Mouse (Mus musculus) kidney, adult 8-10 months (tissue): ENCODE results near the gene Cyp2d26.
A peak's percentile ranks its signal among the peaks of the same experiment; 100 is the strongest.
"Not testable (repeated sequence)": the region's sequence is repeated elsewhere in the genome, so short reads cannot be mapped to it uniquely, and the experiment has no call there.

Experiments
- DNase-seq, 2 experiments: peaks; one replicate each; pipeline ENCODE4 v3.0.0; 2022

Gene Cyp2d26

DNA sequence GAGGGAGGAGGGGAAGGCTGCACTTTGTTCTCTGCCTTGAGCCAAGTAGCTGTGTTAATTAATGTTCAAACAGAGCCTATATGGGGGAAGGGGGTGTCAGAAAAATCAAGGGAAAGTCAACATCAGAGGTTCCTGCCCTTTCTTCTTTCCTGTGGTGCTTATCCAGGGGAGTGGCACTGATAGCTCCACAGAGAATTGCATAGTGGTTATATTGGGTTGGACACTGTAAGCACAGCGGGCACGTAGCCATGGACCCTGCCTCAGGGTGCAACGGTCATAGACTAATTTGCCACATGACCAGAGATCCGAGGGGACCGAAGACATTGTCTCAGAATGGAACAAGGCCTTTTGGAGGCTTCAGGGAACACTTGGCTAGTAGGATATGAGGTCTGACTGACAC is at the start of gene Cyp2d26:
TSS of gene Cyp2d26 (minus strand) at position 18 of the 400 bp plus-strand sequence.
- peak; percentile 82 to 87 for DNase-seq

DNA sequence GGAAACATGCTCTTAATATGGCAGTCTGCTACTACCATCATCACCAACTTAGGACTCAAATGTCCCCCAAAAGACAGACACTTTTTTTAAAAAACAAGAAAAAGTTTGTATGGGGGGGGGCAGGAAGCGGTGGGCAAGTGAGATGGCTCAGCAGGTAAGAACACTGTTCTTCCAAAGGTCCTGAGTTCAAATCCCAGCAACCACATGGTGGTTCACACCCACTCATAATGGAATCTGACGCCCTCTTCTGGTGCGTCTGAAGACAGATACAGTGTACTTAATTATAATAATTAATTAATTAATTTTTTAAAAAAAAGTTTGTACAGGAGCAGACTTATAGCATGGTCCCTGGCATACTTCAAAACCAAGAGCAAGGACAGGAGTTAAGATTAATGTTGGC is 45.1 kb upstream of the Cyp2d26 start:
- no peak for DNase-seq

DNA sequence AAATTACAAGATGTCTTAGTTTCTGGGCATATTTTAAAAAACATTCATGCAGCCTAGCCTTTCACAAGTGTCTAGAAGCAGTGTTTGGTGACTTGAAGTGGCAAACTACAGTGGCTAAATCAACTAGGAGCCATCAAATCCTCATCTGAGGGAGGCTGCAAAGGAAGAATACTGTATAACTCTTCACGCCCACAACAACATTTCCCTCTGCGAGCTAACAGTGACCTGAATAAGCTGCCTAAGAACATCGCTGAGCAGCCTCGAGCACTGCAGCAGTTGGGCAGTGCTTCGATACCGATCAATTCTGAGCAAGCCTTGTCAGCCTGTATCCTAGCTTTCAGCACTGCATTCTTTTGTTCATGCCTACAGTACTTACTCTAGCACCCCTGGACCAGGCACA is 35.8 kb upstream of the Cyp2d26 start:
- DNase-seq: no peak

DNA sequence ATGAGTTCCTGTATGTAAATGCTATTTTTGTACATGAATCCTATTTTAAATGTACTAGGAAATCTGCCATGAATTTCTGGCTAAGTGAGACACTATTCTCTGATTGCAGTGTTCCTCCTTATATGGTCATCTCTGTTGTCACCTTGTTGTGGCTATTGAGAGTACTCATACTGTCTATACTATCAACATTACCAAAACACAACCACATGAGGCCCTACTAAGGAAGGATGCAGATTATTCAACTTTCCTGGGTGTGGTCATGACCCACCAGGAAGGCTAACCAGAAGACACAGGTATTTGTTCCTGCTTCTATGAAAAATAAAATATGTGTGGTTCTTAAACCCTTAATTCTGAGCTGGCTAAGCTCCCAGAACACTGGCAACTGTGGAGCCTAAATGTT is 31.8 kb upstream of the Cyp2d26 start:
- DNase-seq: no peak

DNA sequence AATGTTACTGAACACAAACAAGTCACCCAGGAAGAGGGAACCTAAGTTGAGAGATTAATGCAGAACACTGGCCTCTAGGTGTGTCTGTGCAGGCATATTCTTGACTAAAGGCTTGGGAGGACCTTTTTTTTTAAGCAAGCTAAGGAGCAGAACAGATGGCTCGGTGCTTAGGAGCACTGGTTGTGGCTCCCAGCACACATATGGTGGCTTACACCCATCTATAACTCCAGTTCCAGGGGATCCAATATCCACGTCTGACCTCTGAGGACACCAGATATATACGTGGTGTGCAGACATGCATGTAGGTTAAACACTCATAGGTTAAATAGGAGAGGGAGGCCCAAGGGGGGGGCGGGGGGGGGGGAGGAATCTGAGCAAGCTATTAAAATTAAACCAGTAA is 28.3 kb upstream of the Cyp2d26 start:
- DNase-seq: no peak

DNA sequence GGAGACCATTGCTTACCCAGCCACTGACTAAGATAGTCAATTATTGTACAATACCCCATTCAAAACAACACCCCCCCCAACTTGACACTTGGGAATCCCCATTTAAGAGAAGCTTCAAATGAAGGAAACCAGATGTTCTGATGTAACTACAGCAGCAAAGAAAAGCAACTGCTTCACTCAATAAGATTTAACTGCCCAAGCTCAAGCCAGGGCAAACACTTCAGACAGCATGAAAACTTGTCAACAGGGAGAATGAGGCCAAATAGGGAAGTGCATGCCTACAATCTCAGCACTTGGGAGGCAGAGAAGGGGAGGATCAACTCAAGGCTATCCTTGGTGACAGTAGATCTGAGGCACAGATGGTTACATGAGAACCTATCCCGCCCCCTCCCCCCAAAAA is 27.6 kb upstream of the Cyp2d26 start:
- DNase-seq: no peak

DNA sequence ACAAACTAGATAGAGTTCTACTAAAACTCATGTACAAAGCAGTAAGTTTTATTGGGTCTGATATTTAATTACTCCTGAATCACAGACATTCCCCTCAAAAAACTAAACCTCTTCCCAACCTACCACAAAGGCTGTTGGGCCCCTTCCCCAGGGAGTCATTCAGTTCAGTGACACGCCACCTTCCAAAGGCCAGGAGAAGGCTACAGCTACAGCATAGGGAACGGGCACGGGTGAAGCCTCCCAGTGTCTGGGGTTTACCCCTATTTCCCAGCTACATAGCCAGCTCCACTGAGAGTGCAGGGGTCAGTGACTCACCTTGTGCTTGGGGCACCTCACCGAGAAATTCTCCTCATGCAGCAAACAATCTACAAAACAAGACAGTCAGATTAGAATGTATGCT is 21.2 kb upstream of the Cyp2d26 start:
- DNase-seq: no peak

DNA sequence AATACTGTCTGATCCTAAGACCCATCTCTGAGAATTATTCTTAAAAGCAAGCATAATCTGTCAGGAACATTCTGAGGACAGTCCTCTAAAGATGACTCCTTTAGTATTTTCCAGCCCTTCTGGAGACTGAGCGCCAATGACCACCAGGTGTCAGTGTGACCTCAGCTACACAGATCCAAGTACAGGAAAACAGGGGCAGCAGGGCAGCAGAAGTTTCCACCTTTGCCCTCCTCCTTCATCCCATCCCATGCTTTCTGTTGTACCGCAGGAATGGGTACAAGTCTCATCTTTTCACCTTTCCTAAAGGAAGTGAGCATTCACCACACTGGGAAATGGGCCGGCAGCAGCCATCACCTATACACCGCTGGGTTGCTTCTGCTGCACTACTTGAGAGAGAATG is 20.7 kb upstream of the Cyp2d26 start:
- peak; percentile 43 to 76 for DNase-seq

DNA sequence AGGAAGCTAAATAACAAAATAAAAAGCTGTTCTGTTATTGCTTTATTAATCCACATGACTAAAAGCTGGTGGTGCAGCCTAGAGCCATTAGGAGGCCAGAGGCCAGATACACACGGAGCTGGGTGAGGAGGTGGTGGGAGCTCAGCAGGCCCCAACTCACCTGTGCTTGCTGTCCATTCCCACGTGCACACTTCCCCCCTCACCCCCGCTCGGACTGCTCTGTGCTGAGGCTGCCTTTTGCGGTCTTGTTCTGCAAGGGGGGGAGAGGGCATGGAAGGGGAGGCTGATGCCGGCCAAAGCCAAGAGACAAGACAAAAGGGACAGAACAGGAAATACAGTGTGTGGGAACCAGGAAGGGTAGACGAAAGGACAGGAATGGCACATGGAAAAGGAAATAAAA is 20.2 kb upstream of the Cyp2d26 start:
- DNase-seq: no peak

DNA sequence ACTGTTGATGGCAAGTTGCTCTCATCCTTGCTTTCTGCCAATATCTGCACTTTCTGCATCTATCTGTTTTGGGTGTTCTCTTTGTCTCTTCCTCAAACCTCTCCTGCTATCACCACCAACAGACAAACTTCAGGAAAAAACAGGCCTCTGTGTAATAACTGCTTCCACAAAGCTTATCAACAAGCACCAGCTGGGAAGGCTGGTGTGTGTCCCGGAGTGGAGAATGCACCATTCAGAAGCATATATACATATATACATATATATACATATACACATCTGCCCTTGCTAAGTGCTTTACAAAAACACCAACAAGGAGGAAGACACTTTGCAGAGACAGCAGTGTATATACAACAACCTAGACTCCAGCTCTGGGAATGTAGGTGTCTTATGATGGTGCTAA is 16.5 kb upstream of the Cyp2d26 start:
- no peak for DNase-seq

DNA sequence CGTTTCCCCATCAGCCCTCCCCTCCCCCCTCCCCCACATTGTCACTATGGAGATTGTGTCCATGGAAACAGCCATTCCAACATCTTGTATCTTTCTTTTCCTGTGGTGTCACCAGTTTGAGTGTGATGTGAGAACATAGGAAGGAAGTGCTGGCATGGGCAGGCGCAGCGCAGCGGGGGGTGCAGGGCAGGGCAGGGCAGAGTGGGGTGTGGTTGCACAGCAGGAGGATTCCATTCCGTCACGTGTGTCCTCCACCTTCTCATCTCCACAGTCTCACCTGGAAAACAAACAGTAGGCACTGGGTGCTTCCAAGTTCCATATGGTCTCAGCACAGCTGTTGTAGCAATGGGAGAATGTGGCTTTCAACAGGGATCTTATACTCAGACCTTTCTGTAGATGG is 15.4 kb upstream of the Cyp2d26 start:
- no peak for DNase-seq

DNA sequence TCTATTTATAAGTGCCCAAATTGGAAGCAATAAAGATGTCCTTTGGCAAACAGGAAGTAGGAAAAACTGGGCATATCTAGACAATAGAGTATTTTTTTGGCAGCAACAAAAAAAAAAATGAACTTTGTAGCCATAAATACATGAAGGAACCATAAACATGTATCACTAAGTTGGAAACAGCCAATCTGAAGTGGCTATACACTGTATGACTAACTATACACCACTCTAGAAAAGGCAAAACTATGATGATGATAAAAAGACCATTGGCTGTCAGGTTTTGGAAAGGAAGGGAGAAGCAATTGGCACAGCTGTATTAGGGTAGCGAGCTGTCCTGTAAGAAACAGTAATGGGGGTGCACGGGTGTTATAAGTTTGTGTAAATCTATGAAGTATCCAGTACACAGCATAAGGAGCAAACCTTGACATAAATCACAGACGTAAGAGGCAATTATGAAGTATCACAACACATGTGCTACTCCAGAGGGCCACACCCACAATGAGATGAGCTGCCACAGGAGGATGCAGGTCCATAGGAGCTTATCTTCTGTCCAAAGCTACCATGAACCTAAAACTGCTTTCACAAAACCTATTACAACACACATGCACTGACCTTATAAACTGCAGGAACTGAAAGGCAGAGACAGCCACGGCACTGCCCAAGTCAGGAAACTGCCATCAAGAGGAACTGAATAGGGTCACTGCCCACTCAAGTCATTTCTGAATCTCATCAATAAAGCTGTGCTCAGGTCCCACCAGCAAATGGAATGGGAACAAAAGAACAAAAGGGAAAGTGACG is 13.1 kb upstream of the Cyp2d26 start:
- DNase-seq: no peak

DNA sequence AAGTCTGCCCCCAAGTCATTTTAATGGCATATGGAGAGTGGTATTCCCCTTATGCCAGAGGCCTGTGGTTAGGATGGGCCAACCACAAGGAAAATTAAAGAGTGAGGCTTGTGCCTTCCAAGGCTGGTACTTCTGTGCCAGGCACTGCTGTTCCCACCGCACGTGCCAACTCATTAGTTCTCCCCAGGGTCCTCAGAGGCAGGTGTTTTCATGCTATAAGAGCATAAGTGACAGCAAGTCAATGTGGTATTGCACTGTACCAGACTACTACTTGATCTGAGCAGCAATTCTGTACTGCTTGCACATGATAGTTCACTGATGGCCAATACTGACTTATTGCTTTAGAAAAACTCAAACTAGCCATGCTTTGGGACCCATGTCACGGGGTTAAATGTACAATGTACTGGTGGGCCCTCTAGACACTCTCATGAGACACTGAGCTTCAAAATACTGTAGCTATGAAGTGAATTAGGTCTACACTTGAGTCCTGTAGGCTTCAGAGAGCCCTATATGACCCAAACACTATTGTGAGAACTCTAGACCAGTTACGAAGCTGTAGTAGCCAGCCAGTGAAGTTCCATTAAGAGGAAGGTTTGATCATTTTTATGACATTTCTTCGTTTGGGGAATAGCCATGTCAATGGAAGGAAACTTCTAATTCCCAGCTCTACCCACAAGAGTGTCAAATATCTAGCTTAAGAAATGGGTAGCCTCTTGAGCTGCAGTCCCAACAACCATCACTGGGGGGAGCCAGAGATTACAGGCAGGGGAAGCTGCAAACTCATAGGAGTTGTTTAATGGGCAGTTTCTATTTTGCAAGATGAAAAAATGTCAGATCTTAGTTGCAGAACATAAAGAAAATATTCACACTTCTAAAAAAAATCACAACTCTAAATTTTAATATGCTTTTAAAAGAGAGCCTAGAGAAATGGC is 10.9 kb upstream of the Cyp2d26 start:
- peak; percentile 58 to 84 for DNase-seq

DNA sequence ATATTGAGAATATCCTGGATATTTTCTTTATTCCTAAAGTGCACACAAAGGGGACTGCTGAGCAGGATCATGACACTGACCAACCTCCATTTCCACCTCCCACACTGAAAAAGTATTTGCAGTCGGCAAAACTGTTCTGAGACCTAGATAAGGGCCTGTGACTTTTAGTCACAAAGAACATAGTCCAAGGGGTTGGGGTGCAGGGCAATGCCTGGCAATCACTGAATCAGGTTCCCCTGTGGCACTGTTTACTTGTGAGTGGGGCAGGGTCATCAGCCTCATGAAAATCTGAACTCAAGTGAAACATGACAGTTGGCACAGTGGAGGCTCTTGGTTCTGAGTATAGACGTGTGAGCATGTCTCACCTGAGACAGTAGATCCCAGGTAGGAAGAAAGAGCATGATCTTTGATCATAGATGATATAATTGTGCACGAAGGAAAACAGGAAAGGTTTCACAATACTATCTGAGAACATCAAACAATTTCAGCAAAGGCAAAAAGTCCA is 1.9 kb upstream of the Cyp2d26 start:
- DNase-seq: no peak

DNA sequence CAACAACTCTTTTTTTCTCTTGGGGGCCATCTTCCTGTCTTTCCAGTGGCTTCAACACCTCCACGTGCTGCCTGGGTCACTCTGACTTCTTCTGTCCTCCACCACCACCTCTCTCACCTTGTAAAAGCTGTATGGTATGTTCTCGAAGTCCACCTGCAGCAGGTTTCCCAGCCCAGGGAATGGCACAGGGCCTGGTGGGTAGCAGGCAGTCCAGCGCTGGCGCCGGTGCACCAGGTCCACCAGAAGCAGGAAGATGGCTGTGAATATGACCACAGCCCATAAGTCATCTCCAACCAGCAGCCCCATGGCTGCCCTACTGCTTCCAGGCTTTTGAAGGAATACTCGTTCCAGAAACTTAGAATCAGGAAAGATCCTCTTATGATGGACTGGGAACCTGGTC is 226 bp downstream of the Cyp2d26 start:
- no peak for DNase-seq

DNA sequence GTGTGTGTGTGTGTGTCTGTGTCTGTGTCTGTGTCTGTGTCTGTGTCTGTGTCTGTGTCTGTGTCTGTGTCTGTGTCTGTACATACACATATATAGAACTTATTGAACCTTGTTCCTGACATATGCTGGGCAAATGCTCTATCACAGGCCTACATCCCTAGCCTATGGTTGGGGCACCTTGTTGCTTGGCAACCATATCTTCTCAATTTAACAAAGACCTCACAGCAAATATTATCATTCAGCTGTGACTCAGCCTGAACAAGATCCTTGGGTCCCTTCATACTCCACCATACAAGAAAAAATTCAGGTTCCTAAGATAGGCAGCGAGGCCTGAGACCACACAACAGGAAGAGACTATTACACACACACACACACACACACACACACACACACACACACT is 640 bp downstream of the Cyp2d26 start:
- no peak for DNase-seq

DNA sequence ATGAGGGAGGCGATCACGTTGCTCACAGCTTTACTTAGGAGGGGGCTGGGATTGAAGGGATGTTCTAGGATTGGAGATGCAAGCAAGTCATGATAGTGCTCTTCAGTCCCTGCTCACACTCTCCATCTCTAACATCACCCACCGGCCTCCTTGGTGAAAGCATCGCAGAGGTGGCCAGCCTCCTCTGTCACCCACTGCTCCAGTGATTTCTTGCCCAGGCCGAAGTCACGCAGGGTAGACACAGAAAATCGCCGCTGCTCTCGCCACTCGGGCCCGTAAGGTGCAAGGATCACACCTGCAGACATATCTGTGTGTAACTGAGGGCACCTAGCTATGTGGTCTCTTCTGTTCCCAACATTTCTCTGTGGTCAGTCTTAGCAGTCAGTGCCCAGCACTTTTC is 1.5 kb downstream of the Cyp2d26 start:
- no peak for DNase-seq

DNA sequence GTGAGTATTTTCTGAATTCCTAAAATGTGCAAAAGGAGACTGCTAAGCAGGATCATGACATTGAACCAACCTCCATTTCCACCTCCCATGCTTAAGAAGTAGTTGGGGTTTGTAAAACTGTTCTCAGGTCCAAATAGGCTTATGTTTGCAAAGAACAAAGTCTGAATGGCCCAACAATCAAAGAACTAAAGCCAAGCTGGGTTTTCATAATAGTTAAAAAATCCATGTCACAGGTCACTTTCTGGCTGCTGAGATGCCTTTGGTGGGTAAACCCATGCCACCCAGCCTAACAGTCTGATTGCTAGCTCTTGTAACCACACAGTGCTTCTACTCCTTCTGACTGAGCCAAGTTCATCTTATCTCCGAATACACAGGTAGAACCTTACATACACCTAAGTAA is 9.5 kb downstream of the Cyp2d26 start:
- DNase-seq: no peak

DNA sequence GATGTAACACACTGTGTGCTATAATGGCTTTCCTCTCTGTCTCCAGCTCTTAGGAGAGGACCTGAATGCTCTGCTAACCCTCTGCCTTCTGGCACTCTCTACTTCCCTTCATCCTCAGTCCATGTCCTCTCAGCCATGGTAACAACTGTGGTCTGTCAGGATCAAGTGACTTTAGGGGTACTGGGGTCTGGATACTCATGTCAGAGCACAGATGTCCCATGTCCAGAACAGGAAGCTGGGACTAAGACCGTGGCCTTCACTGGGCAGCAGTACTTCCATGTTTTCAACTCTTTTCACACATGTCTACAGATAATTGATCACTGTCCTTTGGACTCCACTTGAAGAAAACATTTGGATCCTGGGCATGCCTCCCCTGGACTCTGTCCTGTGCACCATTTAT is 10.3 kb downstream of the Cyp2d26 start:
- no peak for DNase-seq

DNA sequence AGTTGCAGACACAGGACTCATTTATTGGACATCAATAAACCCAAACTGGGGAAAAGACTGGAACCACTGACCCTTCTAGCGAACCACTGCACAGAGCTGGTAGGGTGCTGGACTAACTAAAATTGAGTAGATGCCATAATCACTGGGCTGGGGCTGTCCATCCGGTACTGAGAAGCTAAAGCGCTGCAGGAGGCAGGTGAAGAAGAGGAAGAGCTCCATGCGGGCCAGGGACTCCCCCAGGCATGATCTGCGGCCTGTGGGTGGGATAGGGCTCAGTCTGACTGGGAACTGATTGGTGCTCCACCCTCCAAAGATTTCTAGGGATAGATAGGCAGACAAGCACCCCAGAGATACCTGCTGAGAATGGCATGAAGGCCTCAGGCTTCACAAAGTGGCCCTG is 16.2 kb downstream of the Cyp2d26 start:
- DNase-seq: not testable (repeated sequence)

DNA sequence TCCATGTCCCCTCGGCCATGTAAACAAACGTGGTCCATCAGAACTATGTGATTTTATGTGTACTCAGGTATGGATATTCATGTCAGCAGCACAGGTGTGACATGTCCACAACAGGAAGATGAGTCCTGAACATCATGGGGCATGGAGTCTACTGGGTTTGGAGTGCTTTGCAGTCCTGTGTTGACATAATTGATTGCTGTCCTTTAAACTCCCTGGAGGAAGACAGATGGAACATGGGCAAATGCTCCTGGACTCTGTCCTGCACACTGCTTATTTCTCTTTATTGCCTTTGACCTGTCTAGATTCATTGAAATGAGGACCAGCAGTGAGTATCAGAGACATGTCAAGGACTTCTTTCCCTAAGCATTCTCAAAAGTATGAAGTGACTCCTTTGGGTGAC is 28.2 kb downstream of the Cyp2d26 start:
- DNase-seq: no peak

DNA sequence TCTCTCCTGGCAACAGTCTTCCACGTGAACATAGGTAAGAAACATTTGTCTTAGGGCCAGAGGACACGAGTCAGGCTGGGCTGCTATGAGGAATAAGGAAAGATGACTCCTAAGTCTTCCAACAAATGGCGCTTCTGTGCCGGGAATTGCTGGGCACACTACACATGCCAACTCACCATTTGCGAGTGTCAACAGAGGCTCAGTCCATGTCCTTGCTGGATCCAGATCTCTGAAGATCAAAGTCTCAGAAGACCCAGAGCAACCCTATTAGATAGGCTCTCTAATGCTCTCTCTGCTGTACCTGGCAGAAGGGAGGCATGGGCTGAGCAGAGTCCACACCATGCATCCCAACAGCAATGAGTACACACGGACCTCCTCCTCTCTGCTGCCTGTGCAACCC is 29.2 kb downstream of the Cyp2d26 start:
- DNase-seq: no peak

DNA sequence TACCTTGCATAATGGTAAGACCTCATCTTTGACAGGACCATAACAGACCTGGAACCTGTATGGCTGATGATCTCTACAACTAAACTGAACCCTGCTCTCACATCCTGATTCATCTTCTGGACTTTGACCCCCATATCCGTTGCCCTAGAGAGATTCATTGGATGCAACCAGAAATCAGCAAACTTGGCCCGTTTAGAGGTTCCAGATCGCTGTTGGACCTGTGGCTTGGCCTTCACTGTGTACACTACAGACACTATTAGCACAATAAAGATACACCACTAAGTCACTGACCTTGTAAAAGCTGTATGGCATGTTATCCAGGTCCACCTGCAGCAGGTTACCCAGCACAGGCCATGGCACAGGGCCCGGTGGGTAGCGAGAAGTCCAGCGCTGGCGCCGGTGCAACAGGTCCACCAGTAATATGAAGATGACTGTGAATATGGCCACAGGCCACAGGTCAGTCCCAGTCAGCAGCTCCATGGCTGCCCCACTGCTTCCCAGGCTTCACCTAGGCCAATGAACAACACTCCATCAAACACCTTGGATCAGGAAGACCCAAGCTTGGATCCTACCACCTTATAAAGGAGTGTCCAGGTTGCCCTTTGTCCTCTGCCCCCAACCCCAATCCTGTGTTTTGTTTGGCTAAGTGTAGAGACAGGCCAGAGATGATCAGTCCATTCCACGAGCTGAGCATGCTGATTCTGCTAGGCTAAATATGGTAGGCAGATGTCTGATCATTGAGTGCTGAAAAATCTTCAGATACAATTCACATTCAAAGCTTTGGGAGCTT is 30.3 kb downstream of the Cyp2d26 start, which contains the start of gene Cyp2d40:
TSS of gene Cyp2d40 (minus strand) at position 553 of the 790 bp plus-strand sequence.
- no peak for DNase-seq
